Mouse (Mus musculus): ENCODE measurements around the gene Epb41l5.

Gene Epb41l5

GRCm38 (mm10) chr1:119533093-119533805 is 115.6 kb downstream of the Epb41l5 start:
- DNase-seq (ENCODE audit: low read depth) = no peak

GRCm38 (mm10) chr1:119532165-119532564 is 116.6 kb downstream of the Epb41l5 start:
- DNase-seq (ENCODE audit: low read depth) = no peak

GRCm38 (mm10) chr1:119530941-119531340 is 117.9 kb downstream of the Epb41l5 start:
- peak; percentile 54 for DNase-seq (ENCODE audit: low read depth)

- peak; percentile 76 for DNase-seq (ENCODE audit: low read depth)
Measured at GRCm38 (mm10) chr1:119525689-119526591, 122.9 kb downstream of the Epb41l5 start, which contains the start of gene Tmem185b. Gene Tmem185b (plus strand): TSS chr1:119526160.

- DNase-seq (ENCODE audit: low read depth) = peak; percentile 67
Measured at GRCm38 (mm10) chr1:119525004-119525444, 123.8 kb downstream of the Epb41l5 start.

- no peak for DNase-seq (ENCODE audit: low read depth)
Measured at GRCm38 (mm10) chr1:119523826-119524225, 125.0 kb downstream of the Epb41l5 start.

GRCm38 (mm10) chr1:119523369-119523768 is 125.4 kb downstream of the Epb41l5 start:
- no peak for DNase-seq (ENCODE audit: low read depth)

- no peak for DNase-seq (ENCODE audit: low read depth)
Measured at GRCm38 (mm10) chr1:119522726-119523125, 126.1 kb downstream of the Epb41l5 start.

GRCm38 (mm10) chr1:119521681-119522080 is 127.1 kb downstream of the Epb41l5 start:
- no peak for DNase-seq (ENCODE audit: low read depth)

GRCm38 (mm10) chr1:119521029-119521428 is 127.8 kb downstream of the Epb41l5 start:
- DNase-seq (ENCODE audit: low read depth) = no peak

GRCm38 (mm10) chr1:119519286-119519685 is 129.5 kb downstream of the Epb41l5 start:
- DNase-seq (ENCODE audit: low read depth) = no peak

GRCm38 (mm10) chr1:119518786-119519185 is 130.0 kb downstream of the Epb41l5 start:
- DNase-seq (ENCODE audit: low read depth) = no peak

- no peak for DNase-seq (ENCODE audit: low read depth)
Measured at GRCm38 (mm10) chr1:119518060-119518459, 130.7 kb downstream of the Epb41l5 start.

- DNase-seq (ENCODE audit: low read depth) = no peak
Measured at GRCm38 (mm10) chr1:119510857-119511256, 137.9 kb downstream of the Epb41l5 start.

- no peak for DNase-seq (ENCODE audit: low read depth)
Measured at GRCm38 (mm10) chr1:119510409-119510808, 138.4 kb downstream of the Epb41l5 start.

GRCm38 (mm10) chr1:119509474-119509873 is 139.3 kb downstream of the Epb41l5 start:
- peak; percentile 51 for DNase-seq (ENCODE audit: low read depth)

GRCm38 (mm10) chr1:119508548-119508947 is 140.3 kb downstream of the Epb41l5 start:
- DNase-seq (ENCODE audit: low read depth) = peak; percentile 38

GRCm38 (mm10) chr1:119505951-119506350 is 142.8 kb downstream of the Epb41l5 start:
- DNase-seq (ENCODE audit: low read depth) = no peak

- peak; percentile 98 for DNase-seq (ENCODE audit: low read depth)
Measured at GRCm38 (mm10) chr1:119504260-119505062, 144.3 kb downstream of the Epb41l5 start, which contains the start of gene Ralb. Gene Ralb (minus strand): TSS chr1:119504794.

- DNase-seq (ENCODE audit: low read depth) = no peak
Measured at GRCm38 (mm10) chr1:119503808-119504207, 145.0 kb downstream of the Epb41l5 start.

GRCm38 (mm10) chr1:119503181-119503580 is 145.6 kb downstream of the Epb41l5 start:
- DNase-seq (ENCODE audit: low read depth) = no peak

- DNase-seq (ENCODE audit: low read depth) = peak; percentile 38
Measured at GRCm38 (mm10) chr1:119502729-119503128, 146.1 kb downstream of the Epb41l5 start.
